Mouse (Mus musculus) bone marrow, adult 2 months (tissue): ENCODE measurements at regions not wholly inside any gene's neighbourhood (a gene's known extent, or its start where the extent isn't known, plus 50 kb on each side); places are given as distances from the start of the nearest gene placed in this dataset.

ENCODE experiments used
- H3K27ac ChIP-seq: fragments of 200-500 bp; 2 replicates; pipeline ENCODE4 v1.5.1; 2012; ENCODE audit warnings: low read depth, mild to moderate bottlenecking, control low read depth, inconsistent platforms, low read length; ENCODE audit not compliant: control insufficient read depth, poor library complexity, insufficient read depth
- H3K4me1 ChIP-seq: fragments of 200-500 bp; 2 replicates; pipeline ENCODE4 v1.6.1; 2011; ENCODE audit warnings: low read length; ENCODE audit not compliant: control insufficient read depth, insufficient read depth
- H3K4me3 ChIP-seq: fragments of 200-500 bp; replicated peaks from 2 replicates; pipeline ENCODE3; 2011; ENCODE audit warnings: mild to moderate bottlenecking, low read depth, low read length, control low read depth; ENCODE audit not compliant: control insufficient read depth
- CTCF ChIP-seq: fragments of 200-500 bp; IDR thresholded peaks from 2 replicates; pipeline ENCODE4 v1.5.1; 2011; ENCODE audit warnings: low read length, control low read depth; ENCODE audit not compliant: control insufficient read depth, insufficient read depth
- POLR2A ChIP-seq: fragments of 200-500 bp; IDR thresholded peaks from 2 replicates; pipeline ENCODE4 v1.6.1; 2011; ENCODE audit warnings: low read depth, mild to moderate bottlenecking, control low read depth, low read length, borderline replicate concordance; ENCODE audit not compliant: control insufficient read depth
- whole genome bisulfite sequencing: fragments of 180-500 bp; shearing (Covaris S2); methylation state at CpG from one replicate; pipeline ENCODE4 v1.1.7; 2018; 5-methylcytosine and 5-hydroxymethylcytosine counted together

DNA sequence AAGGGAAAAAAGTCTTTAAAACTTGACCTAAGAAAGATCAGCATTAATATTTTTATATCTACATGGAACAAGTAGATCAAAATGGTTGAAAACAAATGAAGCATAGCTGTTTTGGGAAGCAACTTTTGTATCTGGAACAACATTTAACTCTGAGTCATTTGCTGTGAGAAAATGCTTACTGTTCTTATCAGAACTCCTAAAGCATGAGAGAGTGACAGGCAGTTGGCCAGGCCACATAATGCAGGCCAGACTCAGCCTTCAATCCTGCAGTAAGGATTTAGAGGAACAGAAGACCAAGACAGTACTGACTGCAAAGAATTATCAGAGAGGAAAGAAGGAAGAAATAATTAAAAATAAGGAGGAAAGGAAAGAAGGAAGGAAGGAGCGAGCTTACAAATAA lies 275.8 kb downstream of the Gm11361 start:
- 84% methylated on average over 1 of the region's 1 CpGs for WGBS
- Histone ChIP-seq H3K4me1 (no peaks in the 10 kb centered on the region; the same call in 1 of the 2 replicates), H3K27ac (no peak overlapping the region), H3K4me3 (no peak overlapping the region)
- no peak for TF ChIP-seq CTCF
- no peak for TF ChIP-seq POLR2A

DNA sequence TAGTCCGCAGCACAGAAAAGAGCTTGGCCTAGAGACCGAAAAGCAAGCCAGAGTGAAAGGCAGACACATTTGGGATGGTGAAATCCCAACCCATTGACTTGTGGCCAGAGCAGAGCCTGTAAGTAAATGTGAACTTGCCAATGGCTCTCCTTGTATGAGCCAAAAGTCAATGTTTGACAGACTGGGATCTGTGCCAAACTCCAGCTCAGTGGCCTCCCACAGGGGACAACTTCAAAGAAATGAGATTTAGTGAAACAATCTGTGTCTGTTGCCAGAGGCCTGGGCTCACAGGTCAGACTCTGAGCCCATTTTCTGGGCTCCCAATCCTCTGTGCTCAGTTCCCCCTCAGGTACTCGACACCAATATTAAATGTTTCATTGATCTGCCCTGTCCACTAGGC lies 274.9 kb downstream of the Gm11361 start:
- WGBS = 85% methylated on average over 3 of the region's 3 CpGs
- TF ChIP-seq CTCF = no peak
- no peak for TF ChIP-seq POLR2A
- no peak overlapping the region for H3K27ac ChIP-seq
- no peak overlapping the region for H3K4me3 ChIP-seq
- H3K4me1 ChIP-seq = no peaks in the 10 kb centered on the region; the same call in 1 of the 2 replicates

DNA sequence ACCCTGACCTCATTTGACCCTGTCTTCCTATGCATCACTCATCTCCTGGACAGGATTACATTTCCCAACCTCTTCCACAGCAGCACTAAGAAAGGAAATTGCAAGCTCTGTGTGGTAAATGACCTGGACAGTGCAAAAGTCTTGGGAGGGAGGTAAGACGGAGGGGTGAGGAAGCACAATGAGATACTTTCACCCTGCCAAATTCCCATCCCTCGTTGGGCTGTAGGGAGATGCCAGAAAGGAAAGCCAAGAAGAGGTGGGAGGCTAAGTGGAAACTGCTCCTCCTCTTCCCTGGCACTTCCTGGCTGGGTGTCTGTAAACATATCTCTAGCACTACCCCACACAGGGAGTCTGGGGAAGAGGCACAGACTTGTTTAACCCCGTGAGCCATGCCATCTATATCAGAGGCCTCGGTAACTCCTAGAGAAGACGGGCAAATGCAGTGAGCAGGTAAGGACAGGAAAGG lies 274.2 kb downstream of the Gm11361 start:
- no peak for TF ChIP-seq POLR2A
- no peak for TF ChIP-seq CTCF
- Histone ChIP-seq H3K27ac (no peak overlapping the region), H3K4me1 (no peaks in the 10 kb centered on the region; the same call in 1 of the 2 replicates), H3K4me3 (no peak overlapping the region)
- WGBS = 65% methylated on average over 5 of the region's 5 CpGs

DNA sequence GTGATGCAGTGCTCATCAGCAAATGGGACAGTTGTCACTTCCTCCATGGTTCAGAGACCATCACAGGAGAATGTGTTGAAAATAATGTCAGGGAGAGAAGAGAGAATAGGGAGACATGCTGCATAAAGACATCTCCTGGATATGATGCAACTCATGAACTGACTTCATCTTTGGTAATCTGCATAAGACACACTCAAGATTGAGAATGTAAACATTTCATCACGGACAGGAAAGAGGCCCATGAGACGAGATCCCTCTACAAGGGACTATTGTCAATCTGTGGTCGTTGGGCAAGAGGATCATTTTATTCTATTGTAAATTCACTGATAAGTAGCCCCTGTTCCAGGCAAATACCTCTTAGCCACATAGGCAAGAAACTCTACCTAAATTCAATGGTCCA lies 273.6 kb downstream of the Gm11361 start:
- 46% methylated on average over 3 of the region's 3 CpGs for WGBS
- no peak for TF ChIP-seq CTCF
- no peak for TF ChIP-seq POLR2A
- no peaks in the 10 kb centered on the region; the same call in 1 of the 2 replicates for H3K4me1 ChIP-seq
- no peak overlapping the region for H3K4me3 ChIP-seq
- H3K27ac ChIP-seq = no peak overlapping the region

DNA sequence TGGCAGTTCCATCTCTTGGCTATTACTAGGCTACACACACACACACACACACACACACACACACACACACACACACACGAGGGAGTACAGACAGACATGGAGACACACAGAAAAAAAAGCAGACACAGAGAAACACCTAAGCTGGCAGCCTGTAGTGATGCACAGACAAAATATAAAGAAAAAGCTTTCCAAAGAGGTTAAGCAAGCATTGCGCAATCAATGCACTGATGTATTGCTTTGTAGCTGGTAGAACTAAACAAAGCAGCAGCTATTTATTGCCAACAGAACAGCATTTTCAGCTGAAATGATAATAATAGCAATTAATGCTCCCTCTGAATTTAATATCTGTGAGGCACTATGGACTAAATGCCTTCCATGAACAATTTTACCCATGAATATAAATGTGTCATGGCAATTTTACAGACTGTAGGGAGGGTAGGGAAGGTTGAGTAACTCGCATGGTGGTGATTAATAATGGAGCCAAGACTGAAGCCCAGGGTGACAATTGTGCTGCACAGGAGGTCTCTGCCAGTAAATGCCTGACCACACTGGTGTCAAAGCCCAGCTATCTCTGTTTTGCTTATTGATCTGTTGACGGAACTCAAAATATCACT lies 271.7 kb downstream of the Gm11361 start:
- Histone ChIP-seq H3K4me3 (no peak overlapping the region), H3K4me1 (no peaks in the 10 kb centered on the region; the same call in 1 of the 2 replicates), H3K27ac (no peak overlapping the region)
- TF ChIP-seq CTCF (no peak), POLR2A (no peak)
- WGBS = 79% methylated on average over 4 of the region's 4 CpGs

DNA sequence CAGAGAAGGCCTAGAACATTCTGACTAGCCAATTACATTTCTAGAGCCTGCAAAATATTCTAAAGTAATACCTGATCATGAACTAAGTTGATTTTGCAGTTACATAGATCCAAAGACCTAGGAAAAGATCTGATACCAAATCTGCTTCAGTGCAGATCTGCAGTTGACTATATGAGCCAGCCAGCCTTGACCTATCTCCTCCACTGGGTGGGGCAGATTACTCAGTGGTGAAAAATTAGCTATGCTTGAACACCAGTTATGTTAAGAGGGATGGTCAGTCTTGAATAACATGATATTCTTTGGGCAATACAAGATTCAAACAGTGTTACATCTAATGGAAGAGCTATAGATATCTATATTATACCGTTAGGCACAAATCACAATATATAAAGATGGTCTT lies 269.0 kb downstream of the Gm11361 start:
- 76% methylated on average over 1 of the region's 1 CpGs for WGBS
- Histone ChIP-seq H3K4me1 (no peaks in the 10 kb centered on the region; the same call in 1 of the 2 replicates), H3K4me3 (no peak overlapping the region), H3K27ac (no peak overlapping the region)
- TF ChIP-seq CTCF (no peak), POLR2A (no peak)

DNA sequence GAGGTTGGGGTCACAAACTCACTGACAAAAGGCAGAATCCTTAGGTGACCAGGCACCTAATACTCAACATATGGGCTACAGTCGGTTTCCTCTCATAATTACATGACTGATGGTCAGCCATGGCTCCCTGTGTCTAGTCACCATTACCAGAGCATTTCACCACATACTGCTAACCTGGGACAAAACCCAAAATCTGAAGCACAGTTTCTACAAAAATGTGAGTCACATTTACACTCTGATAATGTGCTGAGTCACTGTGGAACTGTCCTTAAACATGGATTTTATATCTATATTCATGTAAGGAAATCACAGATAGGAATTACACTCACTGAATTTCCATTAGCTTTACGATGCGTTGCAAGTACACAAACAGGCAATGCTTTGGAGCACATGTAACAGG lies 267.1 kb downstream of the Gm11361 start:
- H3K27ac ChIP-seq = no peak overlapping the region
- no peaks in the 10 kb centered on the region for H3K4me1 ChIP-seq
- no peak overlapping the region for H3K4me3 ChIP-seq
- WGBS = 74% methylated on average over 3 of the region's 3 CpGs
- TF ChIP-seq CTCF (no peak), POLR2A (no peak)

DNA sequence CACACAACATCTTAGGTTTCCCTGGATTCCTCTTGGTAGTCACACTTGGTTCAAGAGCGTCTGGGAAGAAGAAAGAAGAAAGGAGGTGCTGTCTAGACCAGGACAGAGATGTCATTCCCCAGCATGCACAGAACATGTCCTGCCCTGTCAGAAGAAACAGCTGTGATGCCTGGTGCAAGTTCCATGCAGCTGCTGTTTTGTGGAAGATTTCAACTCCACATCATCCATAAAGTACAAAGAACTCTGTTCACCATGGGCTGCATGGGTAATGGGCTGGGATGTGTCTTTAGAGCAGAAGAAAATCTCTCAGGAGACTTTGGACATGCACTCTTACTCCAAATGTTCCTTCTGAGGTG lies 262.8 kb downstream of the Gm11361 start:
- WGBS = 67% methylated on average over 1 of the region's 1 CpGs
- Histone ChIP-seq H3K4me1 (no peaks in the 10 kb centered on the region; the same call in 1 of the 2 replicates), H3K27ac (no peak overlapping the region), H3K4me3 (no peak overlapping the region)
- TF ChIP-seq CTCF (no peak), POLR2A (no peak)

DNA sequence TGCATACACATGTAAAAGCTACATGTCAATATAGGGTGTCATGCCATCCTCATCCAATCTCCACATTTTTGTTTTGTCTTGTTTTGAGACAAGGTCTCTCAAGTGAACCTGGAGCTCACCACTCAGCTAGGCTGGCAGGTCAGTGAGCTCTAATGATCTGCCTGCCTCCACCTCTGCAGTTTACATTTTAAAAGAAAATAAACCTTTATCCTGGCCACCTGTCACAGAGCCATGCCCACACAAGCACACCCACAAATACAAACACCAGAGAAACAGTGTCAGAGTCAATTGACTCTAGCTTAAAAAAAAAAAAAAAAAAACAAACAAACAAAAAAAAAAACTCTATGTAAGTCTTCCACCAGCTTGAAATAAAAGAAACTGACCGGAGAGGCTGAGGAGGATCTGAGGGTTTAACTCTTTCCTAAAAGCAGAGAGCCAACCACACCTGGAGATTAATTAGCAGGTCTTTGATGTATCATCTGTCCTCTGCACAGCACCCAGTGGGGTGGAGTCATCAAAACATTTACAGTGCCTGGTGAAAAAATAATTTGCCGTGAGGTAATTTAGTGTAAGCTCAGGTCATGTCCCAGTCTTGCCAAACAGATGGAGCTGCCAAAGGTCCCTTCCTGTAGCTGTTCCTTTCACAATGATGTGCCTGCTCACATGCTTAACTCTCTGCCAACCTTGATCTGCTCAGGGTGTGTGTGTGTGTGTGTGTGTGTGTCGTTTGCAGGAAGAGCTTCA lies 262.2 kb downstream of the Gm11361 start:
- H3K4me3 ChIP-seq = no peak overlapping the region
- 69% methylated on average over 3 of the region's 3 CpGs for WGBS
- no peak overlapping the region for H3K27ac ChIP-seq
- TF ChIP-seq CTCF (no peak), POLR2A (no peak)
- no peaks in the 10 kb centered on the region; the same call in 1 of the 2 replicates for H3K4me1 ChIP-seq
